Mouse (Mus musculus) forebrain, embryonic 12.5 days (tissue): Measurements from ENCODE around the gene Cdk5r2. TPM values are rescaled to one million over a fixed set of nuclear protein-coding genes. Genes with fewer than 3 reads are reported as not detected.
"Not testable (repeated sequence)": the region's sequence is repeated elsewhere in the genome, so short reads cannot be mapped to it uniquely, and the experiment has no call there.

Experiments
- ATAC-seq: fragments of 200-750 bp; cut with Nextera tagmentation; 2 replicates; pipeline ENCODE4 v1.8.0; 2017; ENCODE audit warnings: moderate TSS enrichment; ENCODE audit not compliant: low FRiP score
- H3K27ac ChIP-seq: fragments of 300-500 bp; sonication (generic); 2 replicates; pipeline ENCODE4 v1.5.1; 2016; ENCODE audit warnings: mild to moderate bottlenecking
- H3K27me3 ChIP-seq: fragments of 300-500 bp; sonication (generic); 2 replicates; pipeline ENCODE4 v1.6.1; 2016; ENCODE audit warnings: mild to moderate bottlenecking
- H3K36me3 ChIP-seq: fragments of 300-500 bp; sonication (generic); replicated peaks from 2 replicates; pipeline ENCODE4 v1.6.1; 2016; ENCODE audit warnings: mild to moderate bottlenecking
- H3K4me1 ChIP-seq: fragments of 300-500 bp; sonication (generic); 2 replicates; pipeline ENCODE4 v1.6.1; 2016
- H3K4me2 ChIP-seq: fragments of 300-500 bp; sonication (generic); 2 replicates; pipeline ENCODE4 v1.6.1; 2016; ENCODE audit warnings: mild to moderate bottlenecking, moderate library complexity
- H3K4me3 ChIP-seq: fragments of 300-500 bp; sonication (generic); replicated peaks from 2 replicates; pipeline ENCODE4 v1.5.1; 2016; ENCODE audit warnings: mild to moderate bottlenecking
- H3K9ac ChIP-seq: fragments of 300-500 bp; sonication (generic); 2 replicates; pipeline ENCODE4 v1.6.1; 2016; ENCODE audit warnings: mild to moderate bottlenecking
- H3K9me3 ChIP-seq: fragments of 300-500 bp; sonication (generic); 2 replicates; pipeline ENCODE4 v1.6.1; 2016
- WGBS: fragments of 180-500 bp; shearing (Covaris S2); methylation state at CpG from one replicate; pipeline ENCODE4 v1.1.7; 2016; 5-methylcytosine and 5-hydroxymethylcytosine counted together
- polyA plus RNA-seq: library from polyadenylated mRNA; unstranded; fragments of >200 nt; fragmentation: Nextera tagmentation; extraction: Ambion mirVana; gene quantifications from 2 replicates; pipeline ENCODE4 v1.2.1, GENCODE M21; 2016

The Cdk5r2 gene
- polyA plus RNA-seq, 1 experiment from 2014 or later, result 2.0 TPM

GRCm38 (mm10) chr1:74818509-74818908 lies 36.2 kb upstream of the Cdk5r2 start:
- WGBS, result 91% methylated on average over 1 of the region's 1 CpGs
- no peaks in the 10 kb centered on the region for H3K9me3 ChIP-seq

DNA sequence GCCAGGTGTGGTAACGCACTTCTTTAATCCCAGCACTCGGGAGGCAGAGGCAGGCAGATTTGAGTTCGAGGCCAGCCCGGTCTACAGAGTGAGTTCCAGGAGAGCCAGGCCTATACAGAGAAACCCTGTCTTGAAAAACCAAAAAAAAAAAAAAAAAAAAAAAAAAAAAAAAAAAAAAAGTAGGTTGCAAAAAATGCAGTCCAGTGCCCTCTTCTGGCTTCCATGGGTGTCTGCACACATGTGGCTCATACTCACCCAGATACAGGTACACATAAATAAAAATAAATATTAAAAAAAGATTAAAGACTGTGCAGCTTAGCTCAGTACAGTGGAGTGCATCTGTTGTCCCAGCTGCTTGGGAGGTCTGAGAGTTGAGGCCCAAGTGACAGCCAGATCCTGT lies 31.1 kb upstream of the Cdk5r2 start:
- H3K4me2 ChIP-seq, ATAC-seq, H3K36me3 ChIP-seq, H3K9me3 ChIP-seq, H3K9ac ChIP-seq, H3K27ac ChIP-seq, H3K27me3 ChIP-seq, H3K4me3 ChIP-seq: not testable (repeated sequence)
- peaks cover 20% of the 10 kb centered on the region for H3K4me1 ChIP-seq
- WGBS, result 98% methylated on average over 4 of the region's 4 CpGs

More at GRCm38 (mm10) chr1:74818509-74818908, 36.2 kb upstream of the Cdk5r2 start:
- Histone ChIP-seq H3K36me3 (no peaks in the 10 kb centered on the region), H3K27ac (no peak overlapping the region), H3K4me2 (no peak overlapping the region), H3K27me3 (peaks cover 3% of the 10 kb centered on the region; the same call in 1 of the 2 replicates), H3K4me1 (peaks cover 12% of the 10 kb centered on the region; the same call in 1 of the 2 replicates), H3K9ac (no peak overlapping the region), H3K4me3 (no peak overlapping the region)
- ATAC-seq, result no peak

DNA sequence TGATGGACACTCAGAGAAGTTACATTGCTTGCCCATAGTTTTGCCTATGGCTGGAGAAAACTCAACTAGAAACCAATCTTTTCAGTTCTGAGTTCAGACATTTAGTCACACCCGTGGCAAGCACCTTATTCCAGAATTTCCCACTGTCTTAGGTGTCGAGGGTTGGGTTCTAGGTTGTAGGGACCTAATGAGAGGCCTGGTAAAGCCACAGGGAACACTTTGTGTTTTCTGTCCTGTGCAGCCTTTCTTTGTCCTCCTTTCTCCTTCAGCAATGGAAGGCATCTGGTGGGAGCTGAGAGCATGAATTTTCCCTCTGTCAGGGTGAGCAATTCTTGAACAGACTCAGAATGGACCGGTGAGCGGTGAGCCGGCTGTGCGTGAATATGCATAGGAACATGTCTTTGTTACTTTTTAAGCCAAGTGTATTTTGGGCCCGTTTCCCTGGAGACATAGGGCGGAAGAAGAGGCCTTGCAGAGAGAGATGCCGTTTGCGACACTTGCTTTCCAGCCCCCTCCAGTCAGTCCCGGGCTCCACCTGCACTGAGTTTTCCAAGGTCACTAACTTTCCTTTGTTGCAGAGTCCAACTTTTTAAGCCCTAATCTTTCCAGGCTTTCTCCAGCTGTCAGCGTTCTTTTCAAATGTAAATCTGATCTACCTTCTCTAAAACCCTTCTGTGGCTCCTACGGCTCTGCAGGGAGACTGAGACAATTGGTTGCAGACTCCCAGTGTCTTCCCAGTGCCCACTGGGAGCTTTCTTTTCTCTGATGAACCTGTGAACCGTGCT lies 30.0 kb upstream of the Cdk5r2 start:
- 6% methylated on average over 14 of the region's 14 CpGs for WGBS
- Histone ChIP-seq H3K9ac (no peak overlapping the region), H3K36me3 (no peaks in the 10 kb centered on the region), H3K4me3 (no peak overlapping the region), H3K27ac (peak overlapping the region; percentile 46), H3K4me2 (peak overlapping the region; percentile 25), H3K4me1 (peaks cover 20% of the 10 kb centered on the region), H3K9me3 (no peaks in the 10 kb centered on the region), H3K27me3 (no peaks in the 10 kb centered on the region)
- ATAC-seq, result no peak

DNA sequence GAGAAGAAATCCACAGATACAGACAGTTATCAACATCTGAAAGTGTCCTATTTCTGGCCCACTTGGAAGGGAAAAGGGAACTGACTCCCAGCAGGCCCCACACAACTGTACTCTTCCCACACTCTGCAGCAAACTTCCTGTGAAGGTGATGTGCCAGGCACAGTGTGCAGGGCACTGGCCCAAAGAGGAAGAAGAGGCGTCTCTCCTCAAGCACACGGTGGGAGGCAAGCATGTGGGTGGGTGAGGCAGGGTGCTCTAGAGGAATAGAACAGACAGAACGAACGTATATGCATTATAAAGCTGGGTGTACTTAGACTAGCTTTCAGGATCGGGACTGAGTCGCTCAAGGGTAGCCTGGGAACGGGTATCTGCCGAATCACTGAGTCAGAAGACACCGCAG lies 24.7 kb upstream of the Cdk5r2 start:
- no peak overlapping the region for H3K4me2 ChIP-seq
- H3K27me3 ChIP-seq, result no peaks in the 10 kb centered on the region
- peaks cover 12% of the 10 kb centered on the region for H3K4me1 ChIP-seq
- 84% methylated on average over 9 of the region's 9 CpGs for WGBS
- H3K9me3 ChIP-seq, result no peaks in the 10 kb centered on the region
- H3K9ac ChIP-seq, result no peak overlapping the region
- ATAC-seq, result no peak
- no peak overlapping the region for H3K27ac ChIP-seq
- no peak overlapping the region for H3K4me3 ChIP-seq
- no peaks in the 10 kb centered on the region for H3K36me3 ChIP-seq

DNA sequence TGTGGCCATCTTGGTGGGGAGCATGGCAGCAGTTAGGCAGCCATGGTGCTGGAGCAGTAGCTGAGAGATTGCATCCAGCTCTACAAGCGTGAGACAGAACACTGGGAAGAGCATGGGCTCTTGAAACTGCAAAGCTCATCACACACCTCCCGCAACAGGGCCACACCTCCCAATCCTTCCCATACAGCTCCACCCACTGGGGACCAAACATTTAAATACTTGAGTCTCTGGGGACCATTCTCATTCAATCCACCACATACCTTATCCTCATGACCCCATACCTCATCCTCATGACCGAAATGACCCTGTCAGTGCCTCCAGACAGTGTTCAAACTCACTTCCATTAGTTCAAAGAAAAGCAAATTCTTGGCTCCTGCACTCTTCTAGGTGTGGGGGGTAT lies 21.5 kb upstream of the Cdk5r2 start:
- Histone ChIP-seq H3K9ac (no peak overlapping the region), H3K27ac (no peak overlapping the region), H3K36me3 (no peaks in the 10 kb centered on the region), H3K4me3 (no peak overlapping the region), H3K9me3 (no peaks in the 10 kb centered on the region), H3K27me3 (no peaks in the 10 kb centered on the region), H3K4me1 (no peaks in the 10 kb centered on the region; the same call in 1 of the 2 replicates), H3K4me2 (no peak overlapping the region)
- WGBS, result 82% methylated on average over 3 of the region's 3 CpGs
- ATAC-seq, result no peak

DNA sequence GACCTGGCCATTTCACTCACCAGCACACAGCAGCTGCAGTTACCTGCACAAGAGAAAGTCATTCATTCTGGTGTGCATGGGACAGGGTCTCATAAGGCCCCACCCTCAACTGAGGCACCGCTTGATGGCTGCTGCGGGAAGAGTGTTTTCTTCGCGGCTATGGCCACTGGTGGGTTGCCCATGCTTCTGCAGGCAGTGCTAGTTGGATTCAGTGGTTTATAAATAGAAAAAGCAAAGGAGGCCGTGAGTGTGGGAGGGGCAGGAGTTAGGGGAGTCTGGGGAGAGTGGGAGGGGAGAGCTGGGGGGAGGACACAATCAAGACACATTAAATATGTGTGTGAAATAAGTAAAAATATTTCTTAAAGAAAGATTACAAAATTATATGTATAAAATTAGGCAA lies 11.6 kb upstream of the Cdk5r2 start:
- H3K4me1 ChIP-seq, result no peaks in the 10 kb centered on the region
- ATAC-seq, result no peak
- H3K9ac ChIP-seq, result no peak overlapping the region
- 92% methylated on average over 5 of the region's 5 CpGs for WGBS
- H3K36me3 ChIP-seq, result no peaks in the 10 kb centered on the region
- no peaks in the 10 kb centered on the region for H3K9me3 ChIP-seq
- H3K27ac ChIP-seq, result no peak overlapping the region
- H3K27me3 ChIP-seq, result peaks cover 17% of the 10 kb centered on the region; the same call in 1 of the 2 replicates
- H3K4me2 ChIP-seq, result no peak overlapping the region
- no peak overlapping the region for H3K4me3 ChIP-seq

GRCm38 (mm10) chr1:74846341-74846740 lies 8.4 kb upstream of the Cdk5r2 start:
- ATAC-seq, result no peak
- Histone ChIP-seq H3K9ac (no peak overlapping the region), H3K4me3 (no peak overlapping the region), H3K9me3 (no peaks in the 10 kb centered on the region), H3K27me3 (peaks cover 32% of the 10 kb centered on the region), H3K4me1 (peaks cover 13% of the 10 kb centered on the region), H3K36me3 (no peaks in the 10 kb centered on the region), H3K4me2 (no peak overlapping the region), H3K27ac (no peak overlapping the region)
- 49% methylated on average over 9 of the region's 9 CpGs for WGBS

- no peak overlapping the region for H3K4me2 ChIP-seq
- H3K4me1 ChIP-seq, result peaks cover 26% of the 10 kb centered on the region
- H3K27me3 ChIP-seq, result peaks cover 49% of the 10 kb centered on the region
- no peak overlapping the region for H3K4me3 ChIP-seq
- ATAC-seq, result no peak
- H3K9me3 ChIP-seq, result no peaks in the 10 kb centered on the region
- H3K36me3 ChIP-seq, result no peaks in the 10 kb centered on the region
- no peak overlapping the region for H3K27ac ChIP-seq
- WGBS, result 49% methylated on average over 5 of the region's 5 CpGs
- H3K9ac ChIP-seq, result no peak overlapping the region
Observed at GRCm38 (mm10) chr1:74848946-74849345, 5.8 kb upstream of the Cdk5r2 start.

GRCm38 (mm10) chr1:74850251-74850650 lies 4.5 kb upstream of the Cdk5r2 start:
- no peak for ATAC-seq
- 23% methylated on average over 6 of the region's 6 CpGs for WGBS
- Histone ChIP-seq H3K4me1 (peaks cover 33% of the 10 kb centered on the region), H3K9ac (no peak overlapping the region), H3K27me3 (peaks cover 54% of the 10 kb centered on the region), H3K9me3 (no peaks in the 10 kb centered on the region), H3K27ac (no peak overlapping the region), H3K4me2 (no peak overlapping the region), H3K36me3 (no peaks in the 10 kb centered on the region), H3K4me3 (no peak overlapping the region)

- Histone ChIP-seq H3K27ac (peak overlapping the region; percentile 14; the same call in 1 of the 2 replicates), H3K9me3 (no peaks in the 10 kb centered on the region), H3K9ac (0 out of 2 replicates have a peak overlapping the region, but pooled peaks have one; percentile 25), H3K4me1 (peaks cover 42% of the 10 kb centered on the region), H3K4me3 (no peak overlapping the region), H3K36me3 (no peaks in the 10 kb centered on the region), H3K27me3 (peaks cover 61% of the 10 kb centered on the region), H3K4me2 (peak overlapping the region; percentile 17; the same call in 1 of the 2 replicates)
- 6% methylated on average over 6 of the region's 6 CpGs for WGBS
- peak; percentile 16; the same call in 1 of the 2 replicates for ATAC-seq
Observed at GRCm38 (mm10) chr1:74851001-74851775, 3.5 kb upstream of the Cdk5r2 start.

- H3K27me3 ChIP-seq, result peaks cover 88% of the 10 kb centered on the region
- WGBS, result 0% methylated on average over 44 of the region's 48 CpGs
- 0 out of 2 replicates have a peak, but pooled peaks have one; percentile 2 for ATAC-seq
Observed at GRCm38 (mm10) chr1:74855156-74855555, 422 bp downstream of the Cdk5r2 start.

GRCm38 (mm10) chr1:74855651-74856438 lies 1.1 kb downstream of the Cdk5r2 start:
- H3K4me2 ChIP-seq, result peak overlapping the region; percentile 94
- H3K4me1 ChIP-seq, result peaks cover 68% of the 10 kb centered on the region
- peaks cover 86% of the 10 kb centered on the region for H3K27me3 ChIP-seq
- peak overlapping the region; percentile 65 for H3K4me3 ChIP-seq
- no peak overlapping the region for H3K27ac ChIP-seq
- 1% methylated on average over 70 of the region's 74 CpGs for WGBS
- ATAC-seq, result no peak
- no peaks in the 10 kb centered on the region for H3K9me3 ChIP-seq
- no peaks in the 10 kb centered on the region for H3K36me3 ChIP-seq
- peak overlapping the region; percentile 84 for H3K9ac ChIP-seq

More at GRCm38 (mm10) chr1:74855156-74855555, 422 bp downstream of the Cdk5r2 start:
- Histone ChIP-seq H3K4me1 (peaks cover 75% of the 10 kb centered on the region), H3K36me3 (no peaks in the 10 kb centered on the region), H3K4me2 (peak overlapping the region; percentile 94), H3K27ac (peak overlapping the region; percentile 72), H3K9me3 (no peaks in the 10 kb centered on the region), H3K9ac (peak overlapping the region; percentile 84), H3K4me3 (peak overlapping the region; percentile 65)
